Mouse (Mus musculus) C2C12 (cell line): ENCODE measurements at regions not wholly inside any gene's neighbourhood (a gene's known extent, or its start where the extent isn't known, plus 50 kb on each side); places are given as distances from the start of the nearest gene placed in this dataset.

Experiments used
- H3K27me3 ChIP-seq: one replicate; pipeline ENCODE4 v1.6.1; 2011; ENCODE audit not compliant: control insufficient read depth, insufficient read depth, insufficient read length
- H3K36me3 ChIP-seq: one replicate; pipeline ENCODE4 v1.6.1; 2011; ENCODE audit not compliant: control insufficient read depth, insufficient read depth
- H3K4me3 ChIP-seq: one replicate; pipeline ENCODE4 v1.5.1; 2011; ENCODE audit warnings: mild to moderate bottlenecking, control low read depth; ENCODE audit not compliant: poor library complexity, insufficient read depth, severe bottlenecking
- H3K79me2 ChIP-seq: one replicate; pipeline ENCODE4 v1.6.1; 2011; ENCODE audit not compliant: control insufficient read depth, insufficient read depth
- H3K79me3 ChIP-seq: one replicate; pipeline ENCODE4 v1.6.1; 2011; ENCODE audit warnings: low read depth, control low read depth
- H3ac ChIP-seq: one replicate; pipeline ENCODE3; 2011; ENCODE audit warnings: low read depth; ENCODE audit not compliant: control insufficient read depth, insufficient read length
- CEBPB ChIP-seq: IDR thresholded peaks from one replicate; pipeline ENCODE4 v1.6.1; 2011; ENCODE audit warnings: low read depth, mild to moderate bottlenecking, control low read depth, moderate library complexity
- CTCF ChIP-seq: IDR thresholded peaks from one replicate; pipeline ENCODE4 v1.5.1; 2011; ENCODE audit not compliant: control insufficient read depth, insufficient read depth, insufficient read length
- FOSL1 ChIP-seq: IDR thresholded peaks from one replicate; pipeline ENCODE4 v1.8.0; 2011; ENCODE audit warnings: mild to moderate bottlenecking, low read length; ENCODE audit not compliant: poor library complexity, insufficient read depth, severe bottlenecking
- MAX ChIP-seq: IDR thresholded peaks from one replicate; pipeline ENCODE4 v1.6.1; 2011; ENCODE audit warnings: mild to moderate bottlenecking, control low read depth
- MYOD1 ChIP-seq: IDR thresholded peaks from one replicate; pipeline ENCODE4 v1.6.1; 2011; ENCODE audit warnings: low read depth; ENCODE audit not compliant: control insufficient read depth, insufficient read length
- MYOG ChIP-seq: IDR thresholded peaks from one replicate; pipeline ENCODE4 v1.6.1; 2011; ENCODE audit not compliant: control insufficient read depth, insufficient read length; ENCODE audit errors: extremely low read depth
- USF1 ChIP-seq: IDR thresholded peaks from one replicate; pipeline ENCODE4 v1.6.1; 2011; ENCODE audit warnings: low read depth, mild to moderate bottlenecking, control low read depth, moderate library complexity

- Histone ChIP-seq H3K27me3 (no peaks in the 10 kb centered on the region), H3K4me3 (no peak overlapping the region), H3K79me2 (no peaks in the 10 kb centered on the region), H3K36me3 (no peaks in the 10 kb centered on the region), H3K79me3 (no peaks in the 10 kb centered on the region), H3ac (no peak overlapping the region)
- no peak for TF ChIP-seq MAX
- no peak for TF ChIP-seq CEBPB
- TF ChIP-seq CTCF: no peak
- no peak for TF ChIP-seq FOSL1
- no peak for TF ChIP-seq USF1
- TF ChIP-seq MYOG: no peak
- no peak for TF ChIP-seq MYOD1
These were observed 141.3 kb upstream of the Vldlr start for GRCm38 (mm10) chr19:27075019-27075418.

DNA sequence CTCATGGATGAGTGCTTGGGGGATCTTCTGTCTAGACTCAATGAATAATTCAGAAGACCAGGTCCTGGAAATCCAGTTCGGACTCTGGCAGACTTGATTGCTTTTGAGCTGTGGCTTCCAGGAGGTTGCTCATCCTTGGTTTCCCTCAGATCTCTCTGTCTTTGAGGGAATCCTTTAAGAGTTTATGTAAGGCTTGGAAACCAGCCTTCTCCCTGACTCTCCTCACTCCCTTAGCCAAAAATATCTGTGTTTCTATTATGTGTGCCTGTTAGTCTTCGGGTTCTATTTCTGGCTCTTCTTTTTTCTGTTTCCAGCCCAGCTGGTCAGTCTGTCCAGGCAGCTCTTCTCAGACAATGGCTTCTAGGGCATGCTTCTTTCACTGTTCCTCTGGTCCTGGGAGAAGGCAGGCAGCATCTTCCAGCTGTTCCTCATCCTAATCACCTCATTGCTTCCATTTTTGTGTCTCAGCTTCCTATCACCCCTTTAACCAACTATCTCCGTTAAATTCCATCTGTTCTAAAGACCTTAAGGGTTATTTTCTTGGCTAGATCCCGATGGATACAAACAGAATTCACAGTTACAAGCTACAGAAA is 139.3 kb upstream of the Vldlr start:
- Histone ChIP-seq H3K4me3 (no peak overlapping the region), H3K27me3 (no peaks in the 10 kb centered on the region), H3K79me2 (no peaks in the 10 kb centered on the region), H3K36me3 (no peaks in the 10 kb centered on the region), H3K79me3 (no peaks in the 10 kb centered on the region), H3ac (no peak overlapping the region)
- TF ChIP-seq CEBPB (no peak), MAX (no peak), CTCF (no peak), MYOD1 (no peak), MYOG (no peak), FOSL1 (no peak), USF1 (no peak)

DNA sequence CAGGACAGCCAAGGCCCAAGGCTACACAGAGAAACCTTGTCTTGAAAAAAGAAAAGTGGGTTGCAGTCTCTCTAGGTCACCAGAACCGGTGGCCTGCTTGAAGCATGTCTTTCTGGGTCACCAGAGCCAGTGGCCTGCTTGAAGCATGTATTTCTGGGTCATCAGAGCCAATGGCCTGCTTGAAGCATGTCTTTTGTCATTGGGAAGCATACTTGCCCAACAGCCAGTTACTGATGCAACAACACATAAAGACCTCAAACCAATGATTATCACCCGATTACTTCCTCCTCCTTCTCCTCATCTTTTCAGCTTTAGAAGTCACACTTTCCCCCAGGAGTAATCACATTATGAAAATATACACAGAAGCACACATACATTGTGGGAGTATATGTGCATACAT is 128.9 kb upstream of the Vldlr start:
- no peaks in the 10 kb centered on the region for H3K36me3 ChIP-seq
- no peak overlapping the region for H3K4me3 ChIP-seq
- TF ChIP-seq CTCF: no peak
- no peak for TF ChIP-seq MAX
- no peak for TF ChIP-seq MYOD1
- TF ChIP-seq USF1: no peak
- no peak for TF ChIP-seq CEBPB
- H3K27me3 ChIP-seq: no peaks in the 10 kb centered on the region
- H3K79me2 ChIP-seq: no peaks in the 10 kb centered on the region
- H3K79me3 ChIP-seq: no peaks in the 10 kb centered on the region
- H3ac ChIP-seq: no peak overlapping the region

- Histone ChIP-seq H3ac (no peak overlapping the region), H3K27me3 (no peaks in the 10 kb centered on the region), H3K36me3 (no peaks in the 10 kb centered on the region), H3K79me2 (no peaks in the 10 kb centered on the region), H3K4me3 (no peak overlapping the region), H3K79me3 (no peaks in the 10 kb centered on the region)
- TF ChIP-seq MYOG (no peak), CTCF (no peak), FOSL1 (no peak), CEBPB (no peak)
These were observed 128.5 kb upstream of the Vldlr start for GRCm38 (mm10) chr19:27087833-27088232.

DNA sequence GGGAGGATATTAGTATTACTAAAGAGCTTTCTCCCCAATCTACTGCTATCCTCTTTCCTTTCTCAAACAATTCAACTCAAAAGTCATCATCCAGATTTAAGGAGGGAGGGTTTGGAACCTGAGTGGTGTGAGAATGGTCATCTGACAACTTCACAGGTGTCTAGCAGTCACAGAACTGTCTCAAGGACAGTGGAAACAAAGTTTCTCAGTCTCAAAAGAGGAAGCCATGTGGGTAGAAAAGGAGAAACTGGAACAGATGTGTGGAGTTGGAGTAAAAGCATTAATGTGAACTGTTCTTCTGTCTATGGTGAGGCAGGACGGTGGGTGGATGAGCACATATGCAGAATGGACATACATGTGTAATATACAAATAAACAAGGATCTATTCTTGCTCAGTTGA is 127.2 kb upstream of the Vldlr start:
- Histone ChIP-seq H3K79me2 (no peaks in the 10 kb centered on the region), H3ac (no peak overlapping the region), H3K27me3 (no peaks in the 10 kb centered on the region), H3K79me3 (no peaks in the 10 kb centered on the region), H3K4me3 (no peak overlapping the region), H3K36me3 (no peaks in the 10 kb centered on the region)
- no peak for TF ChIP-seq FOSL1
- TF ChIP-seq MYOD1: no peak
- TF ChIP-seq USF1: no peak
- TF ChIP-seq MAX: no peak
- no peak for TF ChIP-seq CEBPB
- TF ChIP-seq MYOG: no peak
- no peak for TF ChIP-seq CTCF

GRCm38 (mm10) chr19:27091603-27092002 is 124.7 kb upstream of the Vldlr start:
- Histone ChIP-seq H3K4me3 (no peak overlapping the region), H3ac (no peak overlapping the region), H3K79me2 (no peaks in the 10 kb centered on the region), H3K79me3 (no peaks in the 10 kb centered on the region), H3K27me3 (peaks cover 4% of the 10 kb centered on the region), H3K36me3 (no peaks in the 10 kb centered on the region)
- no peak for TF ChIP-seq USF1
- TF ChIP-seq MYOG: no peak
- no peak for TF ChIP-seq CTCF
- no peak for TF ChIP-seq CEBPB
- no peak for TF ChIP-seq MYOD1
- no peak for TF ChIP-seq FOSL1
- TF ChIP-seq MAX: no peak
